Mouse (Mus musculus): ENCODE results near the gene Srebf2. TPM values are rescaled to one million over a fixed set of nuclear protein-coding genes. Genes with fewer than 3 reads are reported as not detected.

Gene Srebf2
- polyA plus RNA-seq, 1 experiment from 2014 or later: 114 TPM

DNA sequence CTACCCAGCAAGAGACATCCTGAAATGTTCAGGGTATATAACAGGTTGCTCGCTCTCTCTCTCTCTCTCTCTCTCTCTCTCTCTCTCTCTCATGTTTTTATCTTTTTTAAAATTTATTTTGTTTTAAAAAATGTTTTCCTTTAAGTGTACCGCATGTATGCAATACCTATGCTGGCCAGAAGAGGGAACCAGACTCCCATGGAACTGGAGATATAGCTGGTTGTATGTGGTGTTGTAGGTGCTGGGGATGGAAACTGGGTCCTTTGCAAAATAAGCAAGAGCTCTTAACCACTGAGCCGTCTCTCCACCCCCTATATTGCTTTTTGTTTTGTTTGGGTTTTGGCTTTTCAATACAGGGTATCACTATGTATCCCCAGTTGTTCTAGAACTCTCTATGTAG, 104.6 kb downstream of the Srebf2 start:
- no peaks in the 10 kb centered on the region for H3K4me1 ChIP-seq (ENCODE audit: insufficient read depth)
- H3K4me2 ChIP-seq: no peak overlapping the region
- no peak overlapping the region for H3K27ac ChIP-seq (ENCODE audit: low read depth)
- WGBS: 84% methylated on average over 3 of the region's 3 CpGs
- ATAC-seq (ENCODE audit: insufficient read depth): no peak
- no peak overlapping the region for H3K9ac ChIP-seq
- peak; percentile 48 for TF ChIP-seq CTCF (IDR thresholded peaks at IDR 0.05; ENCODE audit: low read depth)
- no peak overlapping the region for H3K4me3 ChIP-seq (ENCODE audit: low read depth, low read length)
- H3K27me3 ChIP-seq (ENCODE audit: insufficient read depth, low read length): no peaks in the 10 kb centered on the region
- H3K9me3 ChIP-seq (ENCODE audit: low read depth, low read length): no peaks in the 10 kb centered on the region
- DNase-seq: no peak
- no peaks in the 10 kb centered on the region for H3K36me3 ChIP-seq (ENCODE audit: insufficient read depth)

GRCm38 (mm10) chr15:82252097-82252496, 105.1 kb downstream of the Srebf2 start, which contains the start of gene 1500009C09Rik:
Gene 1500009C09Rik, plus strand, starts transcription at chr15:82252397.
- no peak within 1 kb of the TSS for H3K4me3 ChIP-seq (ENCODE audit: low read depth, low read length)
- ATAC-seq (ENCODE audit: insufficient read depth) (no peak), DNase-seq (no peak)
- no peak within 1 kb of the TSS for H3K27ac ChIP-seq (ENCODE audit: low read depth)
- no peak for TF ChIP-seq CTCF (IDR thresholded peaks at IDR 0.05; ENCODE audit: low read depth)
- no peaks in the 10 kb centered on the region for H3K4me1 ChIP-seq (ENCODE audit: insufficient read depth)
- no peaks in the 10 kb centered on the region for H3K27me3 ChIP-seq (ENCODE audit: insufficient read depth, low read length)
- WGBS: 75% methylated on average over 6 of the region's 6 CpGs
- H3K9me3 ChIP-seq (ENCODE audit: low read depth, low read length): no peaks in the 10 kb centered on the region
- no peaks in the 10 kb centered on the region for H3K36me3 ChIP-seq (ENCODE audit: insufficient read depth)
- no peak within 1 kb of the TSS for H3K4me2 ChIP-seq
- no peak within 1 kb of the TSS for H3K9ac ChIP-seq

MicroRNAs encoded within 50 kb of the gene (microRNA counts, 519-probe panel; counts per million panel counts)
- 2,437 counts per million, percentile 42 among the panel's probes with 10 or more counts for microRNA mmu-miR-33

Small RNA genes lying within 50 kb of the gene (microRNA-seq; reads per million reads assigned to microRNA genes)
- 120 reads per million, percentile 52 among the genes with 10 or more reads in this experiment for gene Mir33 (ENCODE audit: borderline number of aligned reads)

Other genes starting within 250 kb of the Srebf2 start
- 74.4 and 89.5 TPM in 2 replicates for gene Polr3h, start 220.9 kb upstream of the Srebf2 start, polyA plus RNA-seq (2014; fragmentation: Nextera tagmentation; extraction: Ambion mirVana)
- 10.1 and 11.8 TPM in 2 replicates for gene Csdc2, start 210.4 kb upstream of the Srebf2 start, polyA plus RNA-seq (2014; fragmentation: Nextera tagmentation; extraction: Ambion mirVana)
- gene Pmm1, start 186.3 kb upstream of the Srebf2 start, polyA plus RNA-seq (2014; fragmentation: Nextera tagmentation; extraction: Ambion mirVana): 39.0 and 39.6 TPM in 2 replicates
- not detected in 2 replicates for gene 1700029P11Rik, start 166.6 kb upstream of the Srebf2 start, polyA plus RNA-seq (2014; fragmentation: Nextera tagmentation; extraction: Ambion mirVana)
- gene Xrcc6, start 159.3 kb upstream of the Srebf2 start, polyA plus RNA-seq (2014; fragmentation: Nextera tagmentation; extraction: Ambion mirVana): 92.5 and 93.1 TPM in 2 replicates
- 23.0 and 26.8 TPM in 2 replicates for gene Desi1, start 113.3 kb upstream of the Srebf2 start, polyA plus RNA-seq (2014; fragmentation: Nextera tagmentation; extraction: Ambion mirVana)
- 334 and 340 TPM in 2 replicates for gene Snu13, start 99.6 kb upstream of the Srebf2 start, polyA plus RNA-seq (2014; fragmentation: Nextera tagmentation; extraction: Ambion mirVana)
- gene 4930407I10Rik, start 88.0 kb upstream of the Srebf2 start, polyA plus RNA-seq (2014; fragmentation: Nextera tagmentation; extraction: Ambion mirVana): not detected in 2 replicates
- gene Mei1, start 77.2 kb upstream of the Srebf2 start, polyA plus RNA-seq (2014; fragmentation: Nextera tagmentation; extraction: Ambion mirVana): not detected in 2 replicates
- gene Ccdc134, start 19.3 kb upstream of the Srebf2 start, polyA plus RNA-seq (2014; fragmentation: Nextera tagmentation; extraction: Ambion mirVana): 20.5 and 22.1 TPM in 2 replicates
- 0.20 and 0.45 TPM in 2 replicates for gene Shisa8, start 65.6 kb downstream of the Srebf2 start, polyA plus RNA-seq (2014; fragmentation: Nextera tagmentation; extraction: Ambion mirVana)
- gene Tnfrsf13c, start 77.2 kb downstream of the Srebf2 start, polyA plus RNA-seq (2014; fragmentation: Nextera tagmentation; extraction: Ambion mirVana): 0.22 TPM in 1 of 2 replicates, not detected in the other
- gene Cenpm, start 97.6 kb downstream of the Srebf2 start, polyA plus RNA-seq (2014; fragmentation: Nextera tagmentation; extraction: Ambion mirVana): 86.9 and 88.1 TPM in 2 replicates
- gene 1500009C09Rik, start 105.2 kb downstream of the Srebf2 start, polyA plus RNA-seq (2014; fragmentation: Nextera tagmentation; extraction: Ambion mirVana): not detected in 2 replicates
- gene Sept3, start 127.7 kb downstream of the Srebf2 start, polyA plus RNA-seq (2014; fragmentation: Nextera tagmentation; extraction: Ambion mirVana): 8.1 and 8.7 TPM in 2 replicates
- 0.42 and 0.57 TPM in 2 replicates for gene Wbp2nl, start 151.8 kb downstream of the Srebf2 start, polyA plus RNA-seq (2014; fragmentation: Nextera tagmentation; extraction: Ambion mirVana)
- gene Naga, start 191.7 kb downstream of the Srebf2 start, polyA plus RNA-seq (2014; fragmentation: Nextera tagmentation; extraction: Ambion mirVana): 40.3 and 45.9 TPM in 2 replicates
- gene Pheta2, start 191.8 kb downstream of the Srebf2 start, polyA plus RNA-seq (2014; fragmentation: Nextera tagmentation; extraction: Ambion mirVana): 13.8 and 14.4 TPM in 2 replicates
- 218 and 226 TPM in 2 replicates for gene Smdt1, start 191.8 kb downstream of the Srebf2 start, polyA plus RNA-seq (2014; fragmentation: Nextera tagmentation; extraction: Ambion mirVana)
- gene Ndufa6, start 207.1 kb downstream of the Srebf2 start, polyA plus RNA-seq (2014; fragmentation: Nextera tagmentation; extraction: Ambion mirVana): 289 and 322 TPM in 2 replicates
- gene Cyp2d22, start 233.1 kb downstream of the Srebf2 start, polyA plus RNA-seq (2014; fragmentation: Nextera tagmentation; extraction: Ambion mirVana): 4.1 and 5.5 TPM in 2 replicates
- gene Cyp2d11, start 246.8 kb downstream of the Srebf2 start, polyA plus RNA-seq (2014; fragmentation: Nextera tagmentation; extraction: Ambion mirVana): not detected in 2 replicates